Mouse (Mus musculus) small intestine, adult 2 months (tissue): ENCODE data around the gene Hesx1.

Experiments used
- CTCF ChIP-seq: fragments of 200-500 bp; IDR thresholded peaks from 2 replicates; pipeline ENCODE4 v1.5.1; 2012; ENCODE audit warnings: low read depth, mild to moderate bottlenecking, control low read depth, inconsistent platforms, low read length, moderate library complexity, mixed read lengths; ENCODE audit not compliant: insufficient replicate concordance, insufficient read length; ENCODE audit errors: extremely low read depth
- POLR2A ChIP-seq: fragments of 200-500 bp; IDR thresholded peaks from 2 replicates; pipeline ENCODE4 v1.6.1; 2012; ENCODE audit warnings: low read depth, mild to moderate bottlenecking, control low read depth, inconsistent platforms, low read length, moderate library complexity

DNA sequence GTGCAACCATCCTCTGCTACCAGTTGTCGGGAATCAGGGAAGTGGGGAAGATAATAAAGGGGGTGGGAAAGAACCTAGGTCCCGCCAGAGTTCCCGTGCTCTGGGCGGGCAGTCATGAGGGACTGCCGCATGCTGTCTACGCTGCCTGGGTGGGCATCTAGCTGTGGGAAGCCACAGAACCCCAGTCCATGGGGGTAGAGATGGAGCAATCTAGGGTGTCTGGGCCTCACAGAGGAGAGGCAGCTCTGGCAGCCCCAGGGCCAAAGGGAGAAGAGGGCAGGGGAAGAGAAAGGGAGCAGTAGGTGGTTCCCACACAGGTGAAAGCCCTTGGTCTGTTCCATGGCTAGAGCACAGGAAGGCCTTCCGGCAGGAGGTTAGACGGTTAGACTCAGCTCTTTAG lies 13.2 kb upstream of the Hesx1 start:
- TF ChIP-seq CTCF (no peak), POLR2A (no peak)
